Mouse (Mus musculus): ENCODE measurements at regions not wholly inside any gene's neighbourhood (a gene's known extent, or its start where the extent isn't known, plus 50 kb on each side); places are given as distances from the start of the nearest gene placed in this dataset.

DNA sequence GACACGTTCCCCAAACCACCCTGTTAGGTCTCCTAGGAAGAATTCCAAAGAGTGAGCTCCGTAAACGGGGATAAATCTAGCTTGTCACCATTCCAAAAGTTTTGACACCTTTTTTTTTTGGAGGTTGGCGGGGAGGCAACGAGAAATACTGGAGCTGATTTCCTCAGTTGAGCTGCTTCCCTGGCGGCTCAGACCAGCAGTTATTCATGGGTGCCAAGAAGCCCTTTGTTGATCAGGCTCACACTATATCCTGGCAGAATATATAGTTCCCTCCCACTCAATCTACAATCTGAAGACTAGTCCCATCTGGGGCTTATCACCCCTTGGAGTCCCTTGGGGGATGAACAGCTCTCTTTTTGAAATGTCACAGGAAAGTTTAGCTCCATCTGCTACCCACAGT lies 77.5 kb upstream of the Tiam2 start:
- DNase-seq, result no peak
- intact Hi-C loops (cut with DNase I), result no loop called here

- intact Hi-C loops (cut with DNase I), result no loop called here
- DNase-seq, result peak; percentile 27 to 35
Measured at GRCm38 (mm10) chr17:3249320-3249719, 77.1 kb upstream of the Tiam2 start.

DNA sequence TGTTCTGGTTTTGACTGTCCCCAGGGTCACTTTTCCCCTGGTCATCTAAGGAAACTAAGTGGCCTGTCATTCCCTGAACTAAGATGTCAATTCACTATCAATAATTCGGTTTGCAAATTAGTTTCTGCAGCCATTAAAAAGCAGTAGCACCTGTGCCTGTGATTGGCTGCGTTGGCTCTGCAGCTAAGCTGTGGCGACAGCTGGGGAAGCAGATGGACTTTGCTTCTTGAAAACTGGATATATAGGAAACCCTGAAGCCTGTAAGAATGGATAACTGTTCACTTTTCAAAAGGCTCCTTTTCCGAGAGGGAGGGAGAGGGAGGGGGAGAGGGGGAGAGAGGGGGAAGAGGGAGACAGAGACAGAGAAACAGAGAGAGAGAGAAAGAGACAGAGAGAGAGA lies 75.2 kb upstream of the Tiam2 start:
- DNase-seq, result no peak
- intact Hi-C loops (cut with DNase I), result no loop called here

GRCm38 (mm10) chr17:3251966-3252365 lies 74.4 kb upstream of the Tiam2 start:
- intact Hi-C loops (cut with DNase I), result no loop called here
- no peak for DNase-seq

DNA sequence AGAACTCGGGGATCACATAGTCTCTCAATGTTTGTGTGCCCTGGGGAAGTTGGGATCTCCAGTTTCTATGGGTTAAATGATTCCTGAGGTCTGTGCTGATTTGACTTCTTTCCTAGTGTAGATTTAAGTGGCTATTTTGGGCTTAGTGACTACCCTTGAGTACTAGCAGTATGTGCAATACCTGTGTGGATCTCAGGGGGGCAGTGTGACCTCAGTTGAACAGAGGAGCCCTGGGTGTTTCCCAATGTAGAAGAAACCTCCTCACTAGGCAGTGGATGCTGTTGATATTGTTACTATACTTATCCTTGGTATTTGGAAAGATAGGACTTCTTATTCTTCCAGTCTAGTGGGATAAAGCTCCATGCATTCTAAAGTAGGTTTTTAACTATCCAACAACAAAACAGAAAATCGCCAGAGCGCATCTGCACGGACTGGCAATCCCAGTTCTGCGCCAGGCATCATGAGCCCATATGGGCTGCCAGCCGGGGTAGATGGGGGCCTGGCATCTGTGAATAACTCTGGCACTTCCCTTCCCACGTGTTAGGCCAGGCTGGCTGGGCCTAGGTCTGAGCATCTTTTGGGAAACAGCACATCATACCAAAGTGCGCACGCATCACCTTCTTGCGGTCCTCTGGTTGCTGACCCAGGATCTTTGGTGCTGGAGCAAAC lies 72.7 kb upstream of the Tiam2 start:
- intact Hi-C loops (cut with DNase I), result no loop called here
- peak in 1 of 2 experiments; percentile 35 for DNase-seq

DNA sequence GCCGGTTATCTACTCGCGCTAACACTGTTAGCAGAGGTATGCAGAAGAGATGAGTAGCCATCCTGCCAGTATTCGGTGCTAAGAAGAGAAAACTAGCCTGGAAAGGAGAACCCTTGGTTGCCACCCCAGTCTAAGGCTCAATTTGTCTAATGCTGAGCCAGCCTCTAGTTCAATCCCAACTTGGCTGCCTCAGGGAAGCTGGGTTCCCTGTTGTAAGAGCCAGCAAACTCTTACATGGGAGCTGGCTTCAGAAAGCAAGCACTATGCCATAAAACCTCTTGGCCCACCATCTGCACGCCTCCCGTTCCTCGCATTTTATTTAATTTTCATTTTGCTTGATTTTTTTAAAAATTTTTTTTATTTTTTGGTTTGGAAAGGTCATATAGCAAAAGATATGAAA lies 69.6 kb upstream of the Tiam2 start:
- intact Hi-C loops (cut with DNase I), result no loop called here

GRCm38 (mm10) chr17:3258811-3259510 lies 67.4 kb upstream of the Tiam2 start:
- DNase-seq, result no peak
- intact Hi-C loops (cut with DNase I), result no loop called here

More for the DNA sequence above, 69.6 kb upstream of the Tiam2 start:
- DNase-seq, result no peak

DNA sequence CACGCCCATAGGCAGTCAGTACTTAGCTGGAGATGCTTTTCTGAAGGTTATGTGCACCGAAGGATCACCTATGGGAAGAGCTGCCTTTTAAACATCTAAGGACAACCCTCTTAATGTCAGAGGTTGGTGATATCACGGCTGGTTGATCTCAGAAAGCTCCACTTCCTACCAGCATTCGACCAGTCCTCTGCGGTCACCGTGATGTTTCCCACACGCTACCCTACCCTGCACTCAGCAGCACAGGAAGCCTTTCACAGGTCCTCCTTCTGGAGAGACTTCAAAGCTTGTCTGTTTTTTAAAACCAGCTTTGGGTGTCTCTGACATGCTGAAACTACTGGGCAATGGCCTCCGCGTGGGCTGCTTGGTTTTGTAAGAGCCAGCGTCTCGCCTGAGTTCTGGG lies 65.6 kb upstream of the Tiam2 start:
- intact Hi-C loops (cut with DNase I), result no loop called here
- DNase-seq, result no peak

- DNase-seq, result peak; percentile 81 to 86
- intact Hi-C loops (cut with DNase I), result loop anchor here (1.0 to 2.0 kb wide), 2 partner anchors 173 to 235 kb away; no protein-coding TSS in a partner anchor
Measured at GRCm38 (mm10) chr17:3273108-3274091, 53.0 kb upstream of the Tiam2 start.

DNA sequence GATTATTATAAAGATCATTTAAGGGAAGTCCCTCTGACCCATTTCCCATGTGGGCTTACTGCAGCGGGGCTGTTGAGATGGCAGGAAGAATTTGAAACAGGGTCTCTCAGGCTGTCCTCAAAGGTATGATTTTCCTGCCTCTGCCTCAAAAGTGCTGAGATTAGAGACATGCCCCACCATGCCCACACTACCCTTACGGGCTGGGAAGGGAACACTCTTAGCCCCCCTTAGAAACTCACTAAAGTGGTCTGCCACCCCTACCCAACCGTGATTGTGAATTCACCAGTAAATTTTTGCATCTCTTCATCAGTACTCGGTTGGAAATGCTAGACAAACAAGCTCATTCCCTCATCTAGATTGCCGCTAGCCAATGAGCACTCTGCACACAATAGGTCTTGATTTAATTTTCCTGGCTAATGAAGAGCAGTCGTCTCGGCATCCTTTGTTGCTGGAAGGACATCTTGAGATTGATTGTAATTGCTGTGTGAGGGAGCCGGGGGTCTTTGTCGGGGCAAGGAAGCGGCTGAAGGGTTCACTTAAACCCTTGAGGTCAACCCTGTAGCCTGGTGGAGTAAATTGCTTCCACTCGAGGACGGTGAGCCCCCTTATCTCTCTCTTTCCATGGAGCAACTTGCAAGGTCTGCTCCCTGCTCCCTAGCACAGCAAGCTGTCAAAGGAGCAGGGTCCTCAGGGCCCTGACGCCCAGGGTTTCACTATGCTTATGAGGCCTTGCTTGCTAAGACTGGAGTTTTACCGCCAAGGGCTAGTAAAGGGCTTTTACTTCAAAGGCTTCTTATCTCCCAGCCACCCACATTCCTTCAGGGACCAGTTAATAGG lies 51.7 kb upstream of the Tiam2 start:
- intact Hi-C loops (cut with DNase I), result loop anchor here (1.0 kb wide), 1 partner anchor 172 kb away; no protein-coding TSS in a partner anchor
- DNase-seq, result no peak

All from heart, postnatal 36 days (tissue).